Mouse (Mus musculus): ENCODE data around the gene Smyd4. TPM values are rescaled to one million over a fixed set of nuclear protein-coding genes. Genes with fewer than 3 reads are reported as not detected.

Smyd4 gene
- total RNA-seq, 1 experiment from 2014 or later: 13.0 TPM

- no peak for ATAC-seq (replicated peaks in 1 of 2; ENCODE audit: insufficient read depth in 1 of 2, low FRiP score in 2 of 2, low TSS enrichment in 1 of 2, low read depth in 1 of 2, poor library complexity in 2 of 2, severe bottlenecking in 2 of 2)
Measured at GRCm38 (mm10) chr11:75431307-75431706, 83.1 kb downstream of the Smyd4 start.

- no peak for ATAC-seq (replicated peaks in 1 of 2; ENCODE audit: insufficient read depth in 1 of 2, low FRiP score in 2 of 2, low TSS enrichment in 1 of 2, low read depth in 1 of 2, poor library complexity in 2 of 2, severe bottlenecking in 2 of 2)
Measured at GRCm38 (mm10) chr11:75434138-75434537, 85.9 kb downstream of the Smyd4 start.

GRCm38 (mm10) chr11:75438194-75438593 lies 90.0 kb downstream of the Smyd4 start:
- ATAC-seq (replicated peaks in 1 of 2; ENCODE audit: insufficient read depth in 1 of 2, low FRiP score in 2 of 2, low TSS enrichment in 1 of 2, low read depth in 1 of 2, poor library complexity in 2 of 2, severe bottlenecking in 2 of 2): no peak

GRCm38 (mm10) chr11:75438804-75439203 lies 90.6 kb downstream of the Smyd4 start:
- ATAC-seq (replicated peaks in 1 of 2; ENCODE audit: insufficient read depth in 1 of 2, low FRiP score in 2 of 2, low TSS enrichment in 1 of 2, low read depth in 1 of 2, poor library complexity in 2 of 2, severe bottlenecking in 2 of 2): no peak

GRCm38 (mm10) chr11:75439363-75439762 lies 91.1 kb downstream of the Smyd4 start, which contains the start of gene Serpinf2:
Serpinf2 (minus strand) TSS chr11:75439591.
- ATAC-seq (replicated peaks in 1 of 2; ENCODE audit: insufficient read depth in 1 of 2, low FRiP score in 2 of 2, low TSS enrichment in 1 of 2, low read depth in 1 of 2, poor library complexity in 2 of 2, severe bottlenecking in 2 of 2): no peak

GRCm38 (mm10) chr11:75439951-75440350 lies 91.7 kb downstream of the Smyd4 start:
- no peak for ATAC-seq (replicated peaks in 1 of 2; ENCODE audit: insufficient read depth in 1 of 2, low FRiP score in 2 of 2, low TSS enrichment in 1 of 2, low read depth in 1 of 2, poor library complexity in 2 of 2, severe bottlenecking in 2 of 2)

GRCm38 (mm10) chr11:75441034-75441433 lies 92.8 kb downstream of the Smyd4 start:
- ATAC-seq (replicated peaks in 1 of 2; ENCODE audit: insufficient read depth in 1 of 2, low FRiP score in 2 of 2, low TSS enrichment in 1 of 2, low read depth in 1 of 2, poor library complexity in 2 of 2, severe bottlenecking in 2 of 2): no peak

- no peak; a peak in 1 of 4 replicates for ATAC-seq (replicated peaks in 1 of 2; ENCODE audit: insufficient read depth in 1 of 2, low FRiP score in 2 of 2, low TSS enrichment in 1 of 2, low read depth in 1 of 2, poor library complexity in 2 of 2, severe bottlenecking in 2 of 2)
Measured at GRCm38 (mm10) chr11:75441601-75442000, 93.4 kb downstream of the Smyd4 start.

GRCm38 (mm10) chr11:75443711-75444110 lies 95.5 kb downstream of the Smyd4 start:
- ATAC-seq (replicated peaks in 1 of 2; ENCODE audit: insufficient read depth in 1 of 2, low FRiP score in 2 of 2, low TSS enrichment in 1 of 2, low read depth in 1 of 2, poor library complexity in 2 of 2, severe bottlenecking in 2 of 2): no peak

- no peak for ATAC-seq (replicated peaks in 1 of 2; ENCODE audit: insufficient read depth in 1 of 2, low FRiP score in 2 of 2, low TSS enrichment in 1 of 2, low read depth in 1 of 2, poor library complexity in 2 of 2, severe bottlenecking in 2 of 2)
Measured at GRCm38 (mm10) chr11:75448575-75448974, 100.3 kb downstream of the Smyd4 start.

- no peak for ATAC-seq (replicated peaks in 1 of 2; ENCODE audit: insufficient read depth in 1 of 2, low FRiP score in 2 of 2, low TSS enrichment in 1 of 2, low read depth in 1 of 2, poor library complexity in 2 of 2, severe bottlenecking in 2 of 2)
Measured at GRCm38 (mm10) chr11:75449695-75450094, 101.5 kb downstream of the Smyd4 start.

- no peak for ATAC-seq (replicated peaks in 1 of 2; ENCODE audit: insufficient read depth in 1 of 2, low FRiP score in 2 of 2, low TSS enrichment in 1 of 2, low read depth in 1 of 2, poor library complexity in 2 of 2, severe bottlenecking in 2 of 2)
Measured at GRCm38 (mm10) chr11:75450304-75450908, 102.2 kb downstream of the Smyd4 start.

GRCm38 (mm10) chr11:75450936-75451335 lies 102.7 kb downstream of the Smyd4 start:
- no peak for ATAC-seq (replicated peaks in 1 of 2; ENCODE audit: insufficient read depth in 1 of 2, low FRiP score in 2 of 2, low TSS enrichment in 1 of 2, low read depth in 1 of 2, poor library complexity in 2 of 2, severe bottlenecking in 2 of 2)

GRCm38 (mm10) chr11:75452081-75452480 lies 103.8 kb downstream of the Smyd4 start:
- ATAC-seq (replicated peaks in 1 of 2; ENCODE audit: insufficient read depth in 1 of 2, low FRiP score in 2 of 2, low TSS enrichment in 1 of 2, low read depth in 1 of 2, poor library complexity in 2 of 2, severe bottlenecking in 2 of 2): no peak

- no peak for ATAC-seq (replicated peaks in 1 of 2; ENCODE audit: insufficient read depth in 1 of 2, low FRiP score in 2 of 2, low TSS enrichment in 1 of 2, low read depth in 1 of 2, poor library complexity in 2 of 2, severe bottlenecking in 2 of 2)
Measured at GRCm38 (mm10) chr11:75452812-75453557, 104.8 kb downstream of the Smyd4 start.

GRCm38 (mm10) chr11:75453991-75454930 lies 106.0 kb downstream of the Smyd4 start, which contains the start of gene Wdr81:
Wdr81 (minus strand) TSS chr11:75454717.
- ATAC-seq (replicated peaks in 1 of 2; ENCODE audit: insufficient read depth in 1 of 2, low FRiP score in 2 of 2, low TSS enrichment in 1 of 2, low read depth in 1 of 2, poor library complexity in 2 of 2, severe bottlenecking in 2 of 2): peak; percentile 83

Data from hematopoietic stem cell, adult 5-6 weeks (primary cell).